Mouse (Mus musculus): ENCODE results near the gene Sstr5. TPM values are rescaled to one million over a fixed set of nuclear protein-coding genes. Genes with fewer than 3 reads are reported as not detected.

Sstr5 gene
- polyA plus RNA-seq, 1 experiment from 2014 or later, result 0.19 TPM

GRCm38 (mm10) chr17:25467781-25468180, 29.3 kb downstream of the Sstr5 start:
- no peak overlapping the region for H3K27ac ChIP-seq (ENCODE audit: low read depth)
- WGBS, result 66% methylated on average over 6 of the region's 6 CpGs
- ATAC-seq (replicated peaks; ENCODE audit: low FRiP score, low TSS enrichment, low read depth), result no peak

GRCm38 (mm10) chr17:25466257-25466656, 30.8 kb downstream of the Sstr5 start:
- Histone ChIP-seq H3K4me3 (ENCODE audit: low read depth, low read length) (no peak overlapping the region), H3K27ac (ENCODE audit: low read depth) (no peak overlapping the region), H3K9me3 (ENCODE audit: control insufficient read depth, low read length) (no peaks in the 10 kb centered on the region), H3K4me2 (ENCODE audit: low read length) (no peak overlapping the region), H3K27me3 (replicated peaks; ENCODE audit: control insufficient read depth, insufficient read depth, low read length) (no peaks in the 10 kb centered on the region), H3K4me1 (replicated peaks; ENCODE audit: control insufficient read depth, insufficient read depth, low read length) (peaks cover 15% of the 10 kb centered on the region), H3K9ac (ENCODE audit: low read length) (no peak overlapping the region), H3K36me3 (ENCODE audit: control insufficient read depth, insufficient read depth, low read length) (no peaks in the 10 kb centered on the region)
- ATAC-seq (replicated peaks; ENCODE audit: low FRiP score, low TSS enrichment, low read depth) (no peak), DNase-seq (ENCODE audit: low spot score) (no peak)
- WGBS, result 85% methylated on average over 2 of the region's 2 CpGs

More at GRCm38 (mm10) chr17:25467781-25468180, 29.3 kb downstream of the Sstr5 start:
- Histone ChIP-seq H3K4me2 (ENCODE audit: low read length) (no peak overlapping the region), H3K4me1 (replicated peaks; ENCODE audit: control insufficient read depth, insufficient read depth, low read length) (peaks cover 7% of the 10 kb centered on the region), H3K27me3 (replicated peaks; ENCODE audit: control insufficient read depth, insufficient read depth, low read length) (no peaks in the 10 kb centered on the region), H3K36me3 (ENCODE audit: control insufficient read depth, insufficient read depth, low read length) (no peaks in the 10 kb centered on the region), H3K9me3 (ENCODE audit: control insufficient read depth, low read length) (no peaks in the 10 kb centered on the region), H3K4me3 (ENCODE audit: low read depth, low read length) (no peak overlapping the region), H3K9ac (ENCODE audit: low read length) (no peak overlapping the region)
- DNase-seq (ENCODE audit: low spot score), result no peak

GRCm38 (mm10) chr17:25464091-25464490, 33.0 kb downstream of the Sstr5 start:
- H3K27me3 ChIP-seq (replicated peaks; ENCODE audit: control insufficient read depth, insufficient read depth, low read length), result no peaks in the 10 kb centered on the region
- H3K9ac ChIP-seq (ENCODE audit: low read length), result no peak overlapping the region
- no peak overlapping the region for H3K4me3 ChIP-seq (ENCODE audit: low read depth, low read length)
- H3K27ac ChIP-seq (ENCODE audit: low read depth), result no peak overlapping the region
- WGBS, result 83% methylated on average over 4 of the region's 4 CpGs
- peaks cover 13% of the 10 kb centered on the region for H3K4me1 ChIP-seq (replicated peaks; ENCODE audit: control insufficient read depth, insufficient read depth, low read length)
- no peak overlapping the region for H3K4me2 ChIP-seq (ENCODE audit: low read length)
- ATAC-seq (replicated peaks; ENCODE audit: low FRiP score, low TSS enrichment, low read depth) (no peak), DNase-seq (ENCODE audit: low spot score) (no peak)
- no peaks in the 10 kb centered on the region for H3K36me3 ChIP-seq (ENCODE audit: control insufficient read depth, insufficient read depth, low read length)
- 0 out of 2 replicates have a peak, but pooled peaks cover 3% of the 10 kb centered on the region for H3K9me3 ChIP-seq (ENCODE audit: control insufficient read depth, low read length)

- DNase-seq (ENCODE audit: low spot score) (no peak), ATAC-seq (replicated peaks; ENCODE audit: low FRiP score, low TSS enrichment, low read depth) (no peak)
- Histone ChIP-seq H3K27me3 (replicated peaks; ENCODE audit: control insufficient read depth, insufficient read depth, low read length) (no peaks in the 10 kb centered on the region), H3K4me1 (replicated peaks; ENCODE audit: control insufficient read depth, insufficient read depth, low read length) (peaks cover 13% of the 10 kb centered on the region), H3K9ac (ENCODE audit: low read length) (no peak overlapping the region), H3K4me3 (ENCODE audit: low read depth, low read length) (no peak overlapping the region), H3K36me3 (ENCODE audit: control insufficient read depth, insufficient read depth, low read length) (no peaks in the 10 kb centered on the region), H3K4me2 (ENCODE audit: low read length) (no peak overlapping the region), H3K27ac (ENCODE audit: low read depth) (no peak overlapping the region), H3K9me3 (ENCODE audit: control insufficient read depth, low read length) (0 out of 2 replicates have a peak, but pooled peaks cover 3% of the 10 kb centered on the region)
- WGBS, result 40% methylated on average over 4 of the region's 4 CpGs
These were observed 33.7 kb downstream of the Sstr5 start for GRCm38 (mm10) chr17:25463326-25463945.

GRCm38 (mm10) chr17:25462236-25462875, 34.7 kb downstream of the Sstr5 start:
- peaks cover 13% of the 10 kb centered on the region for H3K4me1 ChIP-seq (replicated peaks; ENCODE audit: control insufficient read depth, insufficient read depth, low read length)
- no peak overlapping the region for H3K4me3 ChIP-seq (ENCODE audit: low read depth, low read length)
- no peaks in the 10 kb centered on the region for H3K36me3 ChIP-seq (ENCODE audit: control insufficient read depth, insufficient read depth, low read length)
- H3K27ac ChIP-seq (ENCODE audit: low read depth), result peak overlapping the region; percentile 51; the same call in 1 of the 2 replicates
- H3K27me3 ChIP-seq (replicated peaks; ENCODE audit: control insufficient read depth, insufficient read depth, low read length), result no peaks in the 10 kb centered on the region
- H3K9ac ChIP-seq (ENCODE audit: low read length), result no peak overlapping the region
- WGBS, result 9% methylated on average over 9 of the region's 9 CpGs
- ATAC-seq (replicated peaks; ENCODE audit: low FRiP score, low TSS enrichment, low read depth), result peak; percentile 90
- peak overlapping the region; percentile 7 for H3K4me2 ChIP-seq (ENCODE audit: low read length)
- DNase-seq (ENCODE audit: low spot score), result peak; percentile 72
- 0 out of 2 replicates have a peak, but pooled peaks cover 3% of the 10 kb centered on the region for H3K9me3 ChIP-seq (ENCODE audit: control insufficient read depth, low read length)

GRCm38 (mm10) chr17:25456540-25456939, 40.5 kb downstream of the Sstr5 start:
- H3K27me3 ChIP-seq (replicated peaks; ENCODE audit: control insufficient read depth, insufficient read depth, low read length), result no peaks in the 10 kb centered on the region
- H3K9me3 ChIP-seq (ENCODE audit: control insufficient read depth, low read length), result 0 out of 2 replicates have a peak, but pooled peaks cover 3% of the 10 kb centered on the region
- no peak overlapping the region for H3K4me3 ChIP-seq (ENCODE audit: low read depth, low read length)
- H3K27ac ChIP-seq (ENCODE audit: low read depth), result no peak overlapping the region
- no peak overlapping the region for H3K9ac ChIP-seq (ENCODE audit: low read length)
- H3K36me3 ChIP-seq (ENCODE audit: control insufficient read depth, insufficient read depth, low read length), result no peaks in the 10 kb centered on the region
- H3K4me2 ChIP-seq (ENCODE audit: low read length), result no peak overlapping the region
- 36% methylated on average over 8 of the region's 8 CpGs for WGBS
- no peak for ATAC-seq (replicated peaks; ENCODE audit: low FRiP score, low TSS enrichment, low read depth)
- H3K4me1 ChIP-seq (replicated peaks; ENCODE audit: control insufficient read depth, insufficient read depth, low read length), result no peaks in the 10 kb centered on the region
- no peak for DNase-seq (ENCODE audit: low spot score)

- 34% methylated on average over 2 of the region's 2 CpGs for WGBS
- Histone ChIP-seq H3K27ac (ENCODE audit: low read depth) (no peak within 1 kb of the TSS), H3K9me3 (ENCODE audit: control insufficient read depth, low read length) (no peaks in the 10 kb centered on the region), H3K36me3 (ENCODE audit: control insufficient read depth, insufficient read depth, low read length) (no peaks in the 10 kb centered on the region), H3K27me3 (replicated peaks; ENCODE audit: control insufficient read depth, insufficient read depth, low read length) (no peaks in the 10 kb centered on the region), H3K9ac (ENCODE audit: low read length) (no peak within 1 kb of the TSS), H3K4me2 (ENCODE audit: low read length) (no peak within 1 kb of the TSS), H3K4me3 (ENCODE audit: low read depth, low read length) (no peak within 1 kb of the TSS), H3K4me1 (replicated peaks; ENCODE audit: control insufficient read depth, insufficient read depth, low read length) (no peaks in the 10 kb centered on the region)
- ATAC-seq (replicated peaks; ENCODE audit: low FRiP score, low TSS enrichment, low read depth) (no peak), DNase-seq (ENCODE audit: low spot score) (no peak)
These were observed 42.8 kb downstream of the Sstr5 start, which contains the start of gene Tekt4 for GRCm38 (mm10) chr17:25454272-25454671. Gene Tekt4, plus strand, starts transcription at chr17:25454615.

GRCm38 (mm10) chr17:25452246-25452965, 44.7 kb downstream of the Sstr5 start:
- Histone ChIP-seq H3K4me2 (ENCODE audit: low read length) (no peak overlapping the region), H3K36me3 (ENCODE audit: control insufficient read depth, insufficient read depth, low read length) (no peaks in the 10 kb centered on the region), H3K4me1 (replicated peaks; ENCODE audit: control insufficient read depth, insufficient read depth, low read length) (no peaks in the 10 kb centered on the region; the same call in 1 of the 2 replicates), H3K9me3 (ENCODE audit: control insufficient read depth, low read length) (no peaks in the 10 kb centered on the region), H3K4me3 (ENCODE audit: low read depth, low read length) (no peak overlapping the region), H3K9ac (ENCODE audit: low read length) (no peak overlapping the region), H3K27ac (ENCODE audit: low read depth) (no peak overlapping the region), H3K27me3 (replicated peaks; ENCODE audit: control insufficient read depth, insufficient read depth, low read length) (no peaks in the 10 kb centered on the region)
- 73% methylated on average over 5 of the region's 5 CpGs for WGBS
- ATAC-seq (replicated peaks; ENCODE audit: low FRiP score, low TSS enrichment, low read depth) (no peak), DNase-seq (ENCODE audit: low spot score) (no peak)

Data from intestine, embryonic 14.5 days (tissue).